In genomic region chr7:129190933-129191332, GRCm38 (mm10) we compare ENCODE assay signal across 27 mouse cellular contexts.
A peak's percentile ranks its signal among the peaks of the same experiment; 100 is the strongest.
DNase-seq lines count a peak whose midpoint lies in the region; ATAC-seq and TF ChIP-seq lines count a peak whose summit lies in the region.
"Had no signal": no experiment of that assay in that cellular context is flagged by ENCODE, and none has a peak within 500 bp of the region (broad histone marks: within the 10 kb centered on the region; RNA-seq: fewer than 3 reads in every experiment).

No protein-coding gene starts in this region.

- 36% methylated on average over 1 of the region's 1 CpGs for WGBS in kidney, adult 2 months
- 42% methylated on average over 1 of the region's 1 CpGs for whole genome bisulfite sequencing in kidney, embryonic 15.5 days
- WGBS in limb, embryonic 11.5 days, result 88% methylated on average over 1 of the region's 1 CpGs
- 92% methylated on average over 1 of the region's 1 CpGs for whole genome bisulfite sequencing in limb, embryonic 10.5 days

- no peaks in the 10 kb centered on the region for H3K9me3 ChIP-seq in kidney, embryonic 15.5 days (replicated peaks)
- H3K9me3 ChIP-seq in limb, embryonic 11.5 days (ENCODE audit: control insufficient read depth, low read length), result no peaks in the 10 kb centered on the region
- H3K9me3 ChIP-seq in limb, embryonic 10.5 days (replicated peaks), result no peaks in the 10 kb centered on the region
- H3K9me3 ChIP-seq: embryonic facial prominence, embryonic 12.5 days; embryonic facial prominence, embryonic 15.5 days; heart, embryonic 10.5 days; heart, embryonic 13.5 days; hindbrain, embryonic 12.5 days; hindbrain, embryonic 15.5 days had no signal

- no peak overlapping the region for H3K4me3 ChIP-seq in kidney, adult 2 months (ENCODE audit: insufficient read depth, low read depth, low read length)
- no peak overlapping the region for H3K4me3 ChIP-seq in kidney, embryonic 15.5 days (replicated peaks)
- no peak overlapping the region for H3K4me3 ChIP-seq in limb, embryonic 11.5 days (ENCODE audit: low read depth, low read length)
- no peak overlapping the region for H3K4me3 ChIP-seq in limb, embryonic 10.5 days
- H3K4me3 ChIP-seq: embryonic facial prominence, embryonic 12.5 days; embryonic facial prominence, embryonic 15.5 days; heart, adult 2 months; heart, embryonic 10.5 days; heart, embryonic 13.5 days; hindbrain, embryonic 12.5 days; hindbrain, embryonic 15.5 days had no signal

- H3K27ac ChIP-seq in kidney, adult 2 months (ENCODE audit: insufficient read depth, low read depth, low read length), result no peak overlapping the region
- H3K27ac ChIP-seq in kidney, embryonic 15.5 days, result no peak overlapping the region
- H3K27ac ChIP-seq in limb, embryonic 11.5 days (replicated peaks; ENCODE audit: low read depth, low read length), result no peak overlapping the region
- no peak overlapping the region for H3K27ac ChIP-seq in limb, embryonic 10.5 days
- H3K27ac ChIP-seq: embryonic facial prominence, embryonic 12.5 days; embryonic facial prominence, embryonic 15.5 days; heart, adult 2 months; heart, embryonic 10.5 days; heart, embryonic 13.5 days; hindbrain, embryonic 12.5 days; hindbrain, embryonic 15.5 days had no signal

- DNase-seq in kidney, adult 2 months, result peak; percentile 0
- no peak for DNase-seq in kidney, postnatal 14 days
- no peak for DNase-seq in kidney, adult 11 months
- DNase-seq in limb, embryonic 11.5 days (ENCODE audit: low spot score), result peak; percentile 7
- DNase-seq in limb, embryonic 10.5 days (ENCODE audit: low spot score), result no peak
- DNase-seq: adrenal gland, postnatal 10 days; adrenal gland, postnatal 36 days; B cell, adult 2 months; cerebellum, adult 11 months; cerebellum, adult 2 months; cerebellum, adult 9-11 months; cerebellum, postnatal 25 days; forebrain, postnatal 0 days; gastrocnemius, postnatal 10 days; gastrocnemius, postnatal 36 days; heart, adult 2 months; heart, postnatal 14 days had no signal

- H3K9ac ChIP-seq in kidney, embryonic 15.5 days, result no peak overlapping the region
- no peak overlapping the region for H3K9ac ChIP-seq in limb, embryonic 11.5 days (ENCODE audit: low read length)
- H3K9ac ChIP-seq: embryonic facial prominence, embryonic 12.5 days; embryonic facial prominence, embryonic 15.5 days; forebrain, postnatal 0 days; heart, embryonic 13.5 days; hindbrain, embryonic 12.5 days; hindbrain, embryonic 15.5 days had no signal

- H3K4me2 ChIP-seq in kidney, embryonic 15.5 days, result no peak overlapping the region
- H3K4me2 ChIP-seq in limb, embryonic 11.5 days (ENCODE audit: low read depth, severe bottlenecking), result no peak overlapping the region
- H3K4me2 ChIP-seq: embryonic facial prominence, embryonic 12.5 days; embryonic facial prominence, embryonic 15.5 days; heart, embryonic 13.5 days; hindbrain, embryonic 12.5 days; hindbrain, embryonic 15.5 days had no signal

- TF ChIP-seq POLR2A in kidney, adult 2 months (IDR thresholded peaks at IDR 0.05; ENCODE audit: low read depth, low read length), result no peak

- H3K36me3 ChIP-seq in kidney, adult 2 months (ENCODE audit: control insufficient read depth, insufficient read depth, low read length), result no peaks in the 10 kb centered on the region
- H3K36me3 ChIP-seq in kidney, embryonic 15.5 days, result no peaks in the 10 kb centered on the region
- no peaks in the 10 kb centered on the region for H3K36me3 ChIP-seq in limb, embryonic 11.5 days (ENCODE audit: control insufficient read depth, insufficient read depth, low read length)
- no peaks in the 10 kb centered on the region for H3K36me3 ChIP-seq in limb, embryonic 10.5 days
- H3K36me3 ChIP-seq: embryonic facial prominence, embryonic 12.5 days; embryonic facial prominence, embryonic 15.5 days; G1E; heart, embryonic 10.5 days; heart, embryonic 13.5 days; hindbrain, embryonic 12.5 days; hindbrain, embryonic 15.5 days had no signal

- peak; percentile 79; the same call in 1 of the 2 replicates for ATAC-seq in kidney, embryonic 15.5 days (replicated peaks; ENCODE audit: low FRiP score)
- no peak for ATAC-seq in limb, embryonic 11.5 days (ENCODE audit: insufficient number of reproducible peaks, low FRiP score, low TSS enrichment, low read depth)
- ATAC-seq: forebrain, embryonic 14.5 days; forebrain, postnatal 0 days; Patski had no signal

- H3K27me3 ChIP-seq in kidney, adult 2 months (replicated peaks; ENCODE audit: control insufficient read depth, insufficient read depth, low read length), result no peaks in the 10 kb centered on the region; the same call in 1 of the 2 replicates
- no peaks in the 10 kb centered on the region for H3K27me3 ChIP-seq in kidney, embryonic 15.5 days
- H3K27me3 ChIP-seq in limb, embryonic 11.5 days (ENCODE audit: control insufficient read depth, insufficient read depth, low read length), result no peaks in the 10 kb centered on the region
- H3K27me3 ChIP-seq in limb, embryonic 10.5 days (ENCODE audit: low read depth, poor library complexity, severe bottlenecking), result no peaks in the 10 kb centered on the region
- H3K27me3 ChIP-seq: embryonic facial prominence, embryonic 12.5 days; embryonic facial prominence, embryonic 15.5 days; heart, embryonic 13.5 days; hindbrain, embryonic 12.5 days; hindbrain, embryonic 15.5 days; Patski had no signal

- no peak for TF ChIP-seq CTCF in kidney, adult 2 months (conservative IDR thresholded peaks at IDR 0.05; ENCODE audit: insufficient read depth, insufficient read length, low read depth, low read length)

- H3K4me1 ChIP-seq in kidney, adult 2 months (ENCODE audit: control insufficient read depth, insufficient read depth, low read length), result no peaks in the 10 kb centered on the region
- no peaks in the 10 kb centered on the region for H3K4me1 ChIP-seq in kidney, embryonic 15.5 days
- H3K4me1 ChIP-seq in limb, embryonic 11.5 days (ENCODE audit: control insufficient read depth, insufficient read depth, low read length), result no peaks in the 10 kb centered on the region
- no peaks in the 10 kb centered on the region for H3K4me1 ChIP-seq in limb, embryonic 10.5 days
- H3K4me1 ChIP-seq: embryonic facial prominence, embryonic 12.5 days; embryonic facial prominence, embryonic 15.5 days; heart, embryonic 10.5 days; heart, embryonic 13.5 days; hindbrain, embryonic 12.5 days; hindbrain, embryonic 15.5 days had no signal

Comparison
In these comparisons a context has a peak if more than half of its experiments do, and no peak if none do; other contexts are left out.
1. DNase-seq: peak in kidney, adult 2 months (single experiment) and limb, embryonic 11.5 days (single experiment); none in kidney, postnatal 14 days (single experiment), kidney, adult 11 months (single experiment) and limb, embryonic 10.5 days (single experiment).